Mouse (Mus musculus) heart, embryonic 12.5 days (tissue): ENCODE measurements around the gene Sox30. TPM values are rescaled to one million over a fixed set of nuclear protein-coding genes. Genes with fewer than 3 reads are reported as not detected.

Experiments
- ATAC-seq: fragments of 200-750 bp; cut with Nextera tagmentation; 2 replicates; pipeline ENCODE4 v1.8.0; 2017; ENCODE audit warnings: moderate TSS enrichment, moderate library complexity; ENCODE audit not compliant: insufficient number of reproducible peaks, low FRiP score
- H3K27ac ChIP-seq: fragments of 300-500 bp; sonication (generic); 2 replicates; pipeline ENCODE4 v1.5.1; 2016; ENCODE audit warnings: mild to moderate bottlenecking, moderate library complexity; ENCODE audit not compliant: poor library complexity, severe bottlenecking
- H3K27me3 ChIP-seq: fragments of 300-500 bp; sonication (generic); replicated peaks from 2 replicates; pipeline ENCODE4 v1.6.1; 2016; ENCODE audit warnings: mild to moderate bottlenecking, moderate library complexity
- H3K36me3 ChIP-seq: fragments of 300-500 bp; sonication (generic); 2 replicates; pipeline ENCODE4 v1.6.1; 2016; ENCODE audit warnings: mild to moderate bottlenecking, moderate library complexity
- H3K4me1 ChIP-seq: fragments of 300-500 bp; sonication (generic); replicated peaks from 2 replicates; pipeline ENCODE4 v1.6.1; 2016; ENCODE audit warnings: mild to moderate bottlenecking
- H3K4me2 ChIP-seq: fragments of 300-500 bp; sonication (generic); 2 replicates; pipeline ENCODE4 v1.6.1; 2016; ENCODE audit warnings: mild to moderate bottlenecking, moderate library complexity
- H3K4me3 ChIP-seq: fragments of 300-500 bp; sonication (generic); 2 replicates; pipeline ENCODE4 v1.5.1; 2016; ENCODE audit warnings: mild to moderate bottlenecking
- H3K9ac ChIP-seq: fragments of 300-500 bp; sonication (generic); 2 replicates; pipeline ENCODE4 v1.6.1; 2016; ENCODE audit warnings: mild to moderate bottlenecking, moderate library complexity
- H3K9me3 ChIP-seq: fragments of 300-500 bp; sonication (generic); replicated peaks from 2 replicates; pipeline ENCODE4 v1.6.1; 2016; ENCODE audit warnings: mild to moderate bottlenecking, moderate library complexity
- WGBS: fragments of 180-500 bp; shearing (Covaris S2); methylation state at CpG from one replicate; pipeline ENCODE4 v1.1.7; 2016; 5-methylcytosine and 5-hydroxymethylcytosine counted together
- polyA plus RNA-seq: library from polyadenylated mRNA; unstranded; fragments of >200 nt; fragmentation: Nextera tagmentation; extraction: Ambion mirVana; gene quantifications from 2 replicates; pipeline ENCODE4 v1.2.1, GENCODE M21; 2016

The Sox30 gene
- polyA plus RNA-seq, 1 experiment from 2014 or later = 0.64 TPM

GRCm38 (mm10) chr11:46064767-46065166, 84.7 kb downstream of the Sox30 start:
- Histone ChIP-seq H3K27ac (peak overlapping the region; percentile 74), H3K36me3 (peaks cover 53% of the 10 kb centered on the region), H3K4me2 (peak overlapping the region; percentile 20; the same call in 1 of the 2 replicates), H3K9ac (peak overlapping the region; percentile 6), H3K27me3 (no peaks in the 10 kb centered on the region), H3K4me3 (no peak overlapping the region), H3K9me3 (no peaks in the 10 kb centered on the region), H3K4me1 (peaks cover 85% of the 10 kb centered on the region)
- 50% methylated on average over 8 of the region's 8 CpGs for WGBS
- peak; percentile 16; the same call in 1 of the 2 replicates for ATAC-seq

DNA sequence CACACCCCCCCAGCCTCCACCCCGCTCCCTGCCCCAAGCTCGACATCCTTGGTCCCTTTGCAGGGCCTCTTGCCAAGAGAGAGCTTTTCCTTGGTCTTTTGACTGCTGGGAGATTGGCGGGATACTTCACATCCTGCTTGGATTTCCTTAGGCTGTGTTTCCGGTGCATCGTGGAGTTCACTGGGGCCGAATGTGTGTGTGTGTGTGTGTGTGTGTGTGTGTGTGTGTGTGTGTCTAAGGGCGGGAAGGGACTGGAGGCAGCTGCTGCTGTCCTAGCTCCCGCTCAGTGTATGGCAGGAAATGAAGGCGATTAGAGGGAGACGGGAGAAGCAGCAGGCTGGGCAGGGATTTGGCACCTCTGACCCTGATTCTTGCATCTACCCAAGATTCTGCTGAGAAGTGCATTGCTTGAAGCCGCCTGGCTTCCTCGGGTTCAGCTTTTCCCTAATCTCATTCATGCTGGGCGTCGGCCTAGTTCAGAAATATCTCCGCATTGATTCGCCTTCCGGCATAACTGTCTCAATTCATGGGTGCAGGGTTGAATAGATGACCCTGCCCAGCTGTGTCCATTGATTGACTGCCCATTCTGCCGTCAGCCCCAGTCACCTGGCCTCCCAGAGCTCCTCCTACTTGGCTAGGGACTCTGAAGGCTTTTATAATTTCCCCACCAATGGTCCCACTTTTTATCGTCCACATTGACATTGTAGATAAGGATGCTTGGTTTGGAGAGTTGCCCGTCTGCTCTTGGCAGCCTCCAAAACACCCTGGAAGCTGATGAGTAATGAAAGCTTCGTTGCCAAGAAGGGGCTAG, 85.3 kb downstream of the Sox30 start:
- Histone ChIP-seq H3K27me3 (no peaks in the 10 kb centered on the region), H3K4me3 (no peak overlapping the region), H3K4me2 (peak overlapping the region; percentile 20; the same call in 1 of the 2 replicates), H3K9me3 (no peaks in the 10 kb centered on the region), H3K4me1 (peaks cover 85% of the 10 kb centered on the region), H3K36me3 (peaks cover 53% of the 10 kb centered on the region), H3K27ac (peak overlapping the region; percentile 74), H3K9ac (0 out of 2 replicates have a peak overlapping the region, but pooled peaks have one; percentile 6)
- ATAC-seq = peak; percentile 87
- 29% methylated on average over 21 of the region's 21 CpGs for WGBS

Other genes with a start within 250 kb of the Sox30 start
- 80.2 and 80.8 TPM in 2 replicates for gene Clint1, start 128.3 kb upstream of the Sox30 start, polyA plus RNA-seq
- gene Lsm11, start 35.4 kb upstream of the Sox30 start, polyA plus RNA-seq = 13.1 and 14.3 TPM in 2 replicates
- 8.6 and 9.2 TPM in 2 replicates for gene Thg1l, start 24.8 kb upstream of the Sox30 start, polyA plus RNA-seq
- 3.4 and 4.0 TPM in 2 replicates for gene Gm12166, start 72.0 kb downstream of the Sox30 start, polyA plus RNA-seq
- 44.2 and 48.3 TPM in 2 replicates for gene Adam19, start 75.7 kb downstream of the Sox30 start, polyA plus RNA-seq
- 21.7 and 22.9 TPM in 2 replicates for gene Nipal4, start 186.2 kb downstream of the Sox30 start, polyA plus RNA-seq